Mouse (Mus musculus) forebrain, embryonic 14.5 days (tissue): ENCODE results near the gene Slc25a14. TPM values are rescaled to one million over a fixed set of nuclear protein-coding genes. Genes with fewer than 3 reads are reported as not detected.

ENCODE experiments used
- ATAC-seq: fragments of 200-750 bp; cut with Nextera tagmentation; 2 replicates; pipeline ENCODE4 v1.8.0; 2017; ENCODE audit warnings: mild to moderate bottlenecking, moderate library complexity
- DNase-seq: peaks from one replicate; pipeline ENCODE4 v3.0.0-alpha.2; 2015; ENCODE audit warnings: low spot score
- H3K27ac ChIP-seq: fragments of 300-500 bp; sonication (generic); 2 replicates; pipeline ENCODE4 v1.5.1; 2014; ENCODE audit warnings: low read depth, mild to moderate bottlenecking, control low read depth, low read length, moderate library complexity
- H3K27me3 ChIP-seq: fragments of 300-500 bp; sonication (generic); replicated peaks from 2 replicates; pipeline ENCODE4 v1.6.1; 2014; ENCODE audit warnings: low read length, control low read depth, mixed read lengths; ENCODE audit not compliant: control insufficient read depth, insufficient read depth
- H3K36me3 ChIP-seq: fragments of 300-500 bp; sonication (generic); 2 replicates; pipeline ENCODE4 v1.6.1; 2014; ENCODE audit warnings: low read length, control low read depth; ENCODE audit not compliant: control insufficient read depth, insufficient read depth
- H3K4me1 ChIP-seq: fragments of 300-500 bp; sonication (generic); 2 replicates; pipeline ENCODE4 v1.6.1; 2014; ENCODE audit warnings: antibody characterized with exemption, low read length, control low read depth; ENCODE audit not compliant: control insufficient read depth, insufficient read depth
- H3K4me2 ChIP-seq: fragments of 300-500 bp; sonication (generic); 2 replicates; pipeline ENCODE4 v1.6.1; 2014; ENCODE audit warnings: mild to moderate bottlenecking, control low read depth, low read length
- H3K4me3 ChIP-seq: fragments of 300-500 bp; sonication (generic); 2 replicates; pipeline ENCODE4 v1.5.1; 2014; ENCODE audit warnings: low read depth, low read length, control low read depth
- H3K9ac ChIP-seq: fragments of 300-500 bp; sonication (generic); 2 replicates; pipeline ENCODE4 v1.6.1; 2014; ENCODE audit warnings: mild to moderate bottlenecking, low read length, control low read depth, moderate library complexity
- H3K9me3 ChIP-seq: fragments of 300-500 bp; sonication (generic); replicated peaks from 2 replicates; pipeline ENCODE4 v1.6.1; 2016; ENCODE audit warnings: low read length, control low read depth, mixed read lengths; ENCODE audit not compliant: control insufficient read depth
- WGBS: fragments of 180-500 bp; shearing (Covaris S2); extraction: QIAGEN DNeasy Blood & Tissue Kit; methylation state at CpG from one replicate; pipeline ENCODE4 v1.1.7; 2014; 5-methylcytosine and 5-hydroxymethylcytosine counted together
- polyA plus RNA-seq: library from polyadenylated mRNA; unstranded; fragments of >200 nt; fragmentation: Nextera tagmentation; extraction: Ambion mirVana; gene quantifications from 2 replicates; pipeline ENCODE4 v1.2.1, GENCODE M21; 2014

Gene Slc25a14
- polyA plus RNA-seq, 1 experiment from 2014 or later = 48.6 TPM

DNA sequence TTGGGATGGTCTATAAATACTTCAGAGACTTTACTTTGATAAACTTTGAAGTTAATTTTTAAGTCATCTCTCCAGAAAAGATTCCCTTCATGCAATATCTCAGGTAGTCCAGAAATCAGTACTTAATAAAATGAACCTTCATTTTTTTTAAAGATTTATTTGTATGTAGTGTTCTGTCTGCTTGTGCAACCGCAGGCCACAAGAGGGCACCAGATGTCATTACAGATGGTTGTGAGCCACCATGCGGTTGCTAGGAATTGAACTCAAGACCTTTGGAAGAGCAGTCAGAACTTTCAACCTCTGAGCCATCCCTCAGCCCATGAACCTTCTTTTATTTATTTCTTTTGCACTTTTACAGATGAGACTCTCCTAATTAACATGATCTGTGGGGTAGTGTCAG is 13.8 kb downstream of the Slc25a14 start:
- Histone ChIP-seq H3K36me3 (peaks cover 12% of the 10 kb centered on the region; the same call in 1 of the 2 replicates), H3K4me1 (no peaks in the 10 kb centered on the region), H3K4me2 (no peak overlapping the region), H3K9ac (no peak overlapping the region), H3K27me3 (no peaks in the 10 kb centered on the region), H3K9me3 (no peaks in the 10 kb centered on the region), H3K4me3 (no peak overlapping the region), H3K27ac (no peak overlapping the region)
- WGBS = 56% methylated on average over 2 of the region's 2 CpGs
- DNase-seq (no peak), ATAC-seq (no peak)

DNA sequence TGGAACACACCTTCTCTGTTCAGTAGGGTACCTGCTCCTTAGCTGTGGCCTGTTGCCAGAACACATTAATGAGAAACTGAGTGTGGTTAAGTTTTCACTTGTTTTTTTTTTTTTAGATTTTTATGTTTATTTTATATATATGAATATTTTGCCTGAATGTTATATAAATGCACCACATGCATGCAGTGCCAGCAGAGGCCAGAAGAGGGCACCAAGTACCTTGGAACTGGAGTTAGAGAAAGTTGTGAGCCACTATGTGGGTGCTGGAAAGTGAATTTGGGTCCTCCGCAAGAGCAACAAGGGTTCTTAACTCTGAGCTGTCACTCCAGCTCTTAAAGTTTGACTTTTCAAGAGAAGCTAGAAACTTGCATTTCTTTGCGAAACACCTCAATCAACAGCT is 20.9 kb downstream of the Slc25a14 start:
- no peaks in the 10 kb centered on the region for H3K4me1 ChIP-seq
- no peaks in the 10 kb centered on the region for H3K9me3 ChIP-seq
- H3K27me3 ChIP-seq = no peaks in the 10 kb centered on the region
- no peak overlapping the region for H3K4me3 ChIP-seq
- H3K27ac ChIP-seq = no peak overlapping the region
- no peak overlapping the region for H3K9ac ChIP-seq
- 96% methylated on average over 2 of the region's 2 CpGs for WGBS
- DNase-seq = peak; percentile 10
- no peak overlapping the region for H3K4me2 ChIP-seq
- H3K36me3 ChIP-seq = peaks cover 5% of the 10 kb centered on the region; the same call in 1 of the 2 replicates
- ATAC-seq = no peak

DNA sequence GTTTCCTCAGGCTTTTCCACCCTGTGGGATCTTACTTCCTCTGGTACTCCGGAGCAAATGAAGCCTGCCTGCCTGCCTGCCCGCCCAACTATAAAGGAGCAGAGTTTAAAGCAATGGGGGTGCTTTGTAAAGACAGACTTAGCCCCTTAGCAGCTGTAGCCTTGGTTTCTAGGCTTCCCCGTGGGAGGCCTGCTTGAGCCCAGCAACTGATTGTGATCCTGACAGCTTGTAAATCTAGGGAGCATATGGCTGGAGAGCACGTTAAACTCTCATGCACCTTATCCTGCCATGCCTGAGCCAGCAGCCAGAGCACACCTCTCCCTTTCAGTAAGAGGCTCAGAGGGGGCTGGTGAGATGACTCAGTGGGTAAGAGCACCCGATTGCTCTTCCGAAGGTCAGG is 43.6 kb downstream of the Slc25a14 start:
- Histone ChIP-seq H3K4me1 (no peaks in the 10 kb centered on the region), H3K36me3 (peaks cover 4% of the 10 kb centered on the region; the same call in 1 of the 2 replicates), H3K4me3 (no peak overlapping the region), H3K9me3 (no peaks in the 10 kb centered on the region), H3K27me3 (no peaks in the 10 kb centered on the region), H3K9ac (no peak overlapping the region), H3K4me2 (no peak overlapping the region), H3K27ac (no peak overlapping the region)
- 42% methylated on average over 6 of the region's 6 CpGs for WGBS
- ATAC-seq = peak; percentile 40; the same call in 1 of the 2 replicates
- peak; percentile 24 for DNase-seq

DNA sequence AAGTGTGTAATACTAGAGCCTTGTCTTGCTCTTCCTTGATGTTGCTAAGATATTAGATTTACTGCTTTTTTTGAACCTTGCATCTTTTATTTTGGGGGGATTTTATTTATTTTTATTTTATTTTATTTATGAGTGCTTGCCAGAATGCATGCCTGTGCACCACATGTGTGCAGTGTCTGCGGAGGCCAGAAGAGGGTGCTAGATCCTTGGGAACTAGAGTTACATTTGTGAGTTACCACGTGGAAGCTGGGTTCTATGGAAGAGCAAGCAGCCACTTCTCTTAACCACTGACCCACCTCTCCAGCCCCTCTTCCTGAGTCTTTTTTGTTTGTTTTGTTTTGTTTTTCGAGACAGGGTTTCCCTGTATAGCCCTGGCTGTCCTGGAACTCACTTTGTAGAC is 46.4 kb downstream of the Slc25a14 start:
- no peaks in the 10 kb centered on the region for H3K27me3 ChIP-seq
- no peaks in the 10 kb centered on the region for H3K9me3 ChIP-seq
- 59% methylated on average over 3 of the region's 3 CpGs for WGBS
- H3K27ac ChIP-seq = no peak overlapping the region
- no peak overlapping the region for H3K9ac ChIP-seq
- no peaks in the 10 kb centered on the region for H3K36me3 ChIP-seq
- DNase-seq (no peak), ATAC-seq (no peak)
- no peaks in the 10 kb centered on the region for H3K4me1 ChIP-seq
- H3K4me3 ChIP-seq = no peak overlapping the region
- no peak overlapping the region for H3K4me2 ChIP-seq

DNA sequence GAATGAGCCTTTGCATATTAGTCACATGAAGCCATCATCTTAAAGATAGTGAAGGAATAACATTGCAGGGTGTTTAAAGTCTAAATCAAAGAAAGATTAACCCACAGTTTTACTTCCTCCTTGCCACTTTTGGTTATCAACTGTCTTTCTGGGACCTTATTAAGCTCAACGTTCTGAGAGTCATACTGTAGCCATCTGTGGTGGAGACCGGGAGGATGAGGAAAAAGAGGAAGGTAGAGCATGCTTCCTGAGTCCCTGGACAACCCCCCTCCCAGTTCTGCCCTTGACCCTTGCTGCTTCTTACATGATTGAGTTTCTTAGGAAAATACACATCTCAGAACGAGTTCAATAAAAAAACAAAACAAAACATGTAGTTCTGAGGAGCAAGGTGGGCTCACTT is 48.5 kb downstream of the Slc25a14 start:
- Histone ChIP-seq H3K36me3 (no peaks in the 10 kb centered on the region), H3K27ac (no peak overlapping the region), H3K9me3 (no peaks in the 10 kb centered on the region), H3K9ac (no peak overlapping the region), H3K4me1 (no peaks in the 10 kb centered on the region), H3K4me3 (no peak overlapping the region), H3K4me2 (no peak overlapping the region), H3K27me3 (no peaks in the 10 kb centered on the region)
- 78% methylated on average over 3 of the region's 3 CpGs for WGBS
- DNase-seq (no peak), ATAC-seq (no peak)

DNA sequence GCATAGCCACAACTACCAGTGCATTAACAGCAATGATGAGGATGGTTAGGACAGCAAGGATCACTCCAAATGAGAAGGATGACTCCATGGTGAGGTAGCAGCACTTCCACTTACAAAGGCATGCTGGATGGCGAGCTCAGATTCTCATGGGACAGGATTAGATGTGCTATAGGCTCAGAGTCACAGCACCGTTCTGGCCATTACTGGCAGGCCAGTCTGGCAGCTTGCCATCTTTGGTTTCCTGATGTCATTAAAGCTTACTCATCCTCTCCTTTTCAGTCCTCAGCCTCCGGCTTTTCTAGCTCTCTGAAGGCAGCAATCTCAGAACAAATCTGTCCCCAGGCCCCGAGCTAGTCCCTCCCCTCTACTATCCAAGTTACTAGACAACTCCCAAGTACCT is 51.0 kb downstream of the Slc25a14 start, which contains the start of gene Gpr119:
TSS of gene Gpr119 (minus strand) at position 308 of the 400 bp plus-strand sequence.
- Histone ChIP-seq H3K4me3 (no peak within 1 kb of the TSS), H3K9ac (no peak within 1 kb of the TSS), H3K9me3 (no peaks in the 10 kb centered on the region), H3K27me3 (no peaks in the 10 kb centered on the region), H3K4me1 (no peaks in the 10 kb centered on the region), H3K4me2 (no peak within 1 kb of the TSS), H3K27ac (no peak within 1 kb of the TSS), H3K36me3 (no peaks in the 10 kb centered on the region)
- ATAC-seq = no peak
- no peak for DNase-seq
- 59% methylated on average over 4 of the region's 4 CpGs for WGBS

DNA sequence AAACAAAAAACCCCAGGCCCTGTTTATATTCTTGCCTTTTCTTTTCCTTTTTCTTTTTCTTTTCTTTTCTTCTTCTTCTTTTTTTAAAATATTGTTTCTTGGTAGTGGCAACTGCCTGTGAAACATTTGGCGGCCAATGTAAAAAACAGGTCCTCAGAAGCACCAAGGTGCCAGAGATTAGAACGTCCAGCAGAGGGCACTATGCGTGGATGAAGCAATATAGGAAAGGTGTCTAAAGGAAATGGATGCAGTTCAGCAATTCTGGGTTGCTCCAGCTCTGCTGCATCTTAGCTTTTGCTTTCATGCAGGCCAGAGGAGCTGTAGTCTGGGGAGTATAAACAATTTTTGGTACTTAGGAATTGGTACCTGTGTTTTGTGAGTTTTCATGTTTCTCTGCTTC is 60.2 kb downstream of the Slc25a14 start:
- Histone ChIP-seq H3K9me3 (no peaks in the 10 kb centered on the region), H3K4me1 (no peaks in the 10 kb centered on the region), H3K4me2 (no peak overlapping the region), H3K9ac (no peak overlapping the region), H3K27ac (no peak overlapping the region), H3K36me3 (no peaks in the 10 kb centered on the region), H3K27me3 (no peaks in the 10 kb centered on the region), H3K4me3 (no peak overlapping the region)
- ATAC-seq (no peak; the same call in 1 of the 2 replicates), DNase-seq (peak; percentile 59)
- 21% methylated on average over 3 of the region's 3 CpGs for WGBS

DNA sequence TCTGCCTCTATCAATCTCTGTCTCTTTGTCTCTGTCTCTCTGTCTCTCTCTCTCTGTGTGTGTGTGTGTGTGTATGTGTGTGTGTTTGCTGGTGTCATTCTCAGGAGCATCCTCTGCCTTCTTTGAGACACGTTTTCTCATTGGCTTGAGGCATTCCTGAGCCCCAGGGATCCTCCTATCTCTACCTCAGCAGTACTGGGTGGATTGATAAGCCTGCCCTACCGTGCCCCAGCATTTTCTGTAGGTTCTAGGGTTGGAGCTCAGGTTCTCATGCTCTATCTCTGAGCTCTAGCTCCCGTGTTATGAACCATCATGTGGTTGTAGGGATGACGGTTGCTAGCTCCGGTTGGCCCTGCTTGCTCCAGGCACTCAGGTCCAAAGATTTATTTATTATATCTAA is 60.6 kb downstream of the Slc25a14 start:
- WGBS = 71% methylated on average over 5 of the region's 5 CpGs
- Histone ChIP-seq H3K4me2 (no peak overlapping the region), H3K9me3 (no peaks in the 10 kb centered on the region), H3K9ac (no peak overlapping the region), H3K36me3 (no peaks in the 10 kb centered on the region), H3K4me3 (no peak overlapping the region), H3K27me3 (no peaks in the 10 kb centered on the region), H3K27ac (no peak overlapping the region), H3K4me1 (no peaks in the 10 kb centered on the region)
- ATAC-seq = no peak
- no peak for DNase-seq

DNA sequence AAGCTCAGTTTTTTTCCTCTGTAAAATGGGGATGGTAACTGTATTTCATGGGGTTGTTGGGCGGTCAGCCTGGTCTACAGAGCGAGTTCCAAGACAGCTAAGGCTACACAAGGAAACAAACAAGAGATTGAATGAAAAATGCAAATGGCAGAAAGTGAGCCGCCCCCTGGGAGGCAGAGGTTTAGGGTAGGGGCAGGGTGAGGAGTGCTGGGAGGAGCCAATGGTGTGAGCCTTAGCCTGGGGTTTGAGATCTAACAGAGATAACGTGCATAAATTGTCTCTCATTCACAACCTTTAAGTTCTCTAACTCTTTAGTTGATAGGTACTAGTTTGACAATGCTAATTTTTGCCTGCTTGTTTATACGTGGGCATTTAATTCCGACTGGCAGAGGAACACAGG is 71.2 kb downstream of the Slc25a14 start:
- no peak for DNase-seq
- H3K4me1 ChIP-seq = no peaks in the 10 kb centered on the region
- no peaks in the 10 kb centered on the region for H3K27me3 ChIP-seq
- peak overlapping the region; percentile 53 for H3K4me3 ChIP-seq
- H3K36me3 ChIP-seq = 0 out of 2 replicates have a peak, but pooled peaks cover 4% of the 10 kb centered on the region
- 26% methylated on average over 6 of the region's 6 CpGs for WGBS
- H3K4me2 ChIP-seq = peak overlapping the region; percentile 50
- H3K9me3 ChIP-seq = no peaks in the 10 kb centered on the region
- H3K9ac ChIP-seq = peak overlapping the region; percentile 35; the same call in 1 of the 2 replicates
- peak; percentile 88 for ATAC-seq
- H3K27ac ChIP-seq = no peak overlapping the region
